Mouse (Mus musculus) forebrain, embryonic 15.5 days (tissue): ENCODE results near the gene Fdxr. TPM values are rescaled to one million over a fixed set of nuclear protein-coding genes. Genes with fewer than 3 reads are reported as not detected.

ENCODE experiments used
- ATAC-seq: fragments of 200-750 bp; cut with Nextera tagmentation; replicated peaks from 2 replicates; pipeline ENCODE4 v1.8.0; 2017; ENCODE audit warnings: mild to moderate bottlenecking, moderate TSS enrichment, moderate library complexity
- H3K27ac ChIP-seq: fragments of 300-500 bp; sonication (generic); replicated peaks from 2 replicates; pipeline ENCODE4 v1.5.1; 2015; ENCODE audit warnings: mild to moderate bottlenecking, inconsistent platforms
- H3K27me3 ChIP-seq: fragments of 300-500 bp; sonication (generic); 2 replicates; pipeline ENCODE4 v1.6.1; 2015; ENCODE audit warnings: inconsistent platforms
- H3K36me3 ChIP-seq: fragments of 300-500 bp; sonication (generic); 2 replicates; pipeline ENCODE4 v1.6.1; 2015; ENCODE audit warnings: mild to moderate bottlenecking, inconsistent platforms
- H3K4me1 ChIP-seq: fragments of 300-500 bp; sonication (generic); 2 replicates; pipeline ENCODE4 v1.6.1; 2015; ENCODE audit warnings: inconsistent platforms
- H3K4me2 ChIP-seq: fragments of 300-500 bp; sonication (generic); replicated peaks from 2 replicates; pipeline ENCODE4 v1.6.1; 2015; ENCODE audit warnings: mild to moderate bottlenecking, inconsistent platforms
- H3K4me3 ChIP-seq: fragments of 300-500 bp; sonication (generic); 2 replicates; pipeline ENCODE4 v1.5.1; 2015; ENCODE audit warnings: mild to moderate bottlenecking, inconsistent platforms
- H3K9ac ChIP-seq: fragments of 300-500 bp; sonication (generic); replicated peaks from 2 replicates; pipeline ENCODE4 v1.6.1; 2015; ENCODE audit warnings: mild to moderate bottlenecking, inconsistent platforms
- H3K9me3 ChIP-seq: fragments of 300-500 bp; sonication (generic); 2 replicates; pipeline ENCODE4 v1.6.1; 2016; ENCODE audit warnings: inconsistent platforms
- WGBS: fragments of 180-500 bp; shearing (Covaris S2); methylation state at CpG from one replicate; pipeline ENCODE4 v1.1.7; 2015; ENCODE audit warnings: mixed read lengths; 5-methylcytosine and 5-hydroxymethylcytosine counted together
- polyA plus RNA-seq: library from polyadenylated mRNA; unstranded; fragments of >200 nt; fragmentation: Nextera tagmentation; extraction: Ambion mirVana; gene quantifications from 2 replicates; pipeline ENCODE4 v1.2.1, GENCODE M21; 2015

The Fdxr gene
- polyA plus RNA-seq, 1 experiment from 2014 or later: 23.9 TPM

DNA sequence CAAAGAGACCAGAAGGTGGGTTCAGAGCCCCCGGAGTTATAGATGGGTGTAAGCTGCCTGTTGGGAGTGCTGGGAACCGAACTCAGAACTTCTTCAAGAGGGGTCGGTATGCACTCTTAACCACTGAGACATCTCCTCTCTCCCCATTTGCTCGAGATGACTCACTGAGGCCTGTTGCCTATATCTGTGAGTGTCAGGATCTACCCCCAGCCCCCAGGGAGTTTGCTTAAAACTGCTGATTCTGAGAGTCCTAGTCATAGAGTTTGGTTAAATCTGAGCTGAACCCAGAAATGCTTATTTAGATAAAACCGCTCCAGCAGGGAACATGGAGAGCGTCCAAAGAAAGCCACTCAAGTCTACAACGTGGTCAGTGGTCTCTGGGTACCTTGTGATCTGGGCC lies 2.7 kb downstream of the Fdxr start:
- Histone ChIP-seq H3K27ac (no peak overlapping the region), H3K4me1 (peaks cover 29% of the 10 kb centered on the region), H3K9ac (no peak overlapping the region), H3K9me3 (no peaks in the 10 kb centered on the region), H3K4me2 (no peak overlapping the region), H3K4me3 (no peak overlapping the region), H3K36me3 (peaks cover 3% of the 10 kb centered on the region; the same call in 1 of the 2 replicates), H3K27me3 (no peaks in the 10 kb centered on the region)
- no peak for ATAC-seq
- WGBS: 88% methylated on average over 7 of the region's 7 CpGs

DNA sequence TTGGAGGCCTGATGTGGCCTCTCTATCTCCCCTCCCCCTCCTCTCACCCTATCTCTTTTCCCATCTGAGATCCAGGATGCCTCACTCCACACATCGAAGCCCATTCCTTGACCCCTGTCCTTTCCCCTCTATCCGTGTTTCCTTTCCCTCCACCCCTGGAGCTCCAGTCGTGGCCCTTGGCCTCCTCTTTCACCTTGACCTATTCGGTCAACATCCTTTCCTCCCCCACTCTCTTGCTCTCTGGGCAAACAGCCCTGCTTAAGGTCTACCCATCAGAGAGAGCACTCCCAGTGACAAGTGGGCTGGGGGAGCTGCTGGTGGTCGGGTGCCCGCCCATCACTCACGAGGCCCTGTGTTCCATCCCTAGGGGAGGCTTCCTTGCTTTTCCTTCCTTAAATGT lies 3.1 kb downstream of the Fdxr start:
- ATAC-seq: no peak
- H3K27ac ChIP-seq: no peak overlapping the region
- no peak overlapping the region for H3K4me3 ChIP-seq
- 78% methylated on average over 7 of the region's 7 CpGs for WGBS
- H3K9ac ChIP-seq: no peak overlapping the region
- no peak overlapping the region for H3K4me2 ChIP-seq
- peaks cover 29% of the 10 kb centered on the region for H3K4me1 ChIP-seq
- peaks cover 5% of the 10 kb centered on the region; the same call in 1 of the 2 replicates for H3K36me3 ChIP-seq
- H3K27me3 ChIP-seq: no peaks in the 10 kb centered on the region; the same call in 1 of the 2 replicates
- no peaks in the 10 kb centered on the region for H3K9me3 ChIP-seq

DNA sequence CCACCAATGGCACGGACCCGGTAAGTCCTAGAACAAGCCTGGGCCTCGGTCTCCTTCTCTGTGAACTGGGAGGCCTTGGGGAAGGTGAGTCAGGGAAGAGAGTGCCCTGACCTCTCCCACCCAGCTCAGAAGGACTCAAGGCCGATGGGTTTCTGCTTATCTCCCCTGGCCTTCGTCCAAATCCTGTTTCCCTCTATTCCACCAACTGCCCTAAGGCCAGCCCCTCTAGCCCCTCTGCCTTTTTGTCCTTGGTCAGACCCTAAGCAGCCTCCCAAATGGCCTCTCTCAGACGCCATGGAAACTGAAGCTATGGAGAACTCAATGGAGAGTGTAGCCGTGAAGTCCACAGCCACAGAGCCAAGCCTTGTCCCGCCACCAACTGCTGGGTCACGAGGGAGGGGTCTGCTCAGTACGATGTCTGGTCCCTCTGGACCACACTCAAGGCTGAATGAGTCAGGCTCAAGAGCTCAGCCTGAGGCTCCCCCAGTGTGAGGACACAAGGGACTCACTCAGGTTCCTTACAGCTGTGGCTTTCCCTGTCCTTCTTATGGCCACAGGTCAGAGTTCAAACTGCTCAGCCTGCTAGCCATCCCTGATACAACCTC lies 3.9 kb downstream of the Fdxr start:
- Histone ChIP-seq H3K9ac (no peak overlapping the region), H3K36me3 (peaks cover 12% of the 10 kb centered on the region), H3K4me1 (peaks cover 28% of the 10 kb centered on the region), H3K9me3 (no peaks in the 10 kb centered on the region), H3K27ac (no peak overlapping the region), H3K4me3 (no peak overlapping the region), H3K4me2 (no peak overlapping the region), H3K27me3 (peaks cover 6% of the 10 kb centered on the region)
- ATAC-seq: no peak
- WGBS: 81% methylated on average over 10 of the region's 10 CpGs

DNA sequence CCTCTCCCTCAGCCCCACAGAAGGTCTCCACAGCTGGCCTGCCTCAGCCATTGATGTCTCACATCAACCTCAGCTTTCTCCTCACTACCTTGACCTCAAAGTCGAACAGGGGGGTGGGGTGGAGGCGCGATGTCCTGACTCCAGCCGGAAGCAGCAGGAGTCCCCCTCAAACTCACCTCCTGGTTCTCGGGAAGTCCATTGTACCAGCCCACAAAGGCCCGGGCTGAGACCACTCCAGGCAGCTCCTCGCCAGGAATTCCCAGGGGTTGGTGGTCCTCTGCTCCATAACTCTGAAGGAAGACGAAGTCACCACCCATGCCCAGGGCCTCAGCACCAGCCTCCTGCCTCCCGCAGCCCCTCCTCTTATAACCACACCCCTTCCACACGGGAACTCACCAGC lies 5.4 kb downstream of the Fdxr start:
- Histone ChIP-seq H3K36me3 (peaks cover 14% of the 10 kb centered on the region), H3K27ac (no peak overlapping the region), H3K4me2 (no peak overlapping the region), H3K27me3 (peaks cover 21% of the 10 kb centered on the region), H3K4me3 (no peak overlapping the region), H3K4me1 (peaks cover 30% of the 10 kb centered on the region), H3K9ac (no peak overlapping the region), H3K9me3 (no peaks in the 10 kb centered on the region)
- no peak for ATAC-seq
- WGBS: 72% methylated on average over 10 of the region's 10 CpGs

DNA sequence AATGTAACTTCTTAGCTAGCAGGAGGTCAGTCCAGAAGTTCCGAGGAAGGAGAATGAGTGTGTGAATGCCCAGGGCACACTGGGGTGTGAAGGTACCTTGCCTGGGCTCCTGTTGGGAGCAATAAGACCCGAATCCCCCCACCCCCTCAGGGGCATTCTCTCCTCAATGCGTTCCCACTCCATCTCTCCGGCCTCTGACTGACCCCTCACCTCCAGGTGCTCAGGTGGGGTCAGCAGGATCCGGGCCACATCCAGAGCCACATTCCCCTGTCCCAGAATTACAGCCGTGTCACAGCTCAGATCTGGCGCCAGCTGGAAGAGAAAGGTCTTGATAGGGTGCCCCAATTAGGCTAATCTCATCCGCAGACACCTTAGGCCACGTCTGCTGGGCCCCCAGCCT lies 5.8 kb downstream of the Fdxr start:
- Histone ChIP-seq H3K27me3 (peaks cover 25% of the 10 kb centered on the region), H3K27ac (no peak overlapping the region), H3K36me3 (peaks cover 14% of the 10 kb centered on the region), H3K9me3 (no peaks in the 10 kb centered on the region), H3K9ac (no peak overlapping the region), H3K4me3 (no peak overlapping the region), H3K4me2 (no peak overlapping the region), H3K4me1 (peaks cover 30% of the 10 kb centered on the region)
- no peak for ATAC-seq
- WGBS: 82% methylated on average over 9 of the region's 9 CpGs

DNA sequence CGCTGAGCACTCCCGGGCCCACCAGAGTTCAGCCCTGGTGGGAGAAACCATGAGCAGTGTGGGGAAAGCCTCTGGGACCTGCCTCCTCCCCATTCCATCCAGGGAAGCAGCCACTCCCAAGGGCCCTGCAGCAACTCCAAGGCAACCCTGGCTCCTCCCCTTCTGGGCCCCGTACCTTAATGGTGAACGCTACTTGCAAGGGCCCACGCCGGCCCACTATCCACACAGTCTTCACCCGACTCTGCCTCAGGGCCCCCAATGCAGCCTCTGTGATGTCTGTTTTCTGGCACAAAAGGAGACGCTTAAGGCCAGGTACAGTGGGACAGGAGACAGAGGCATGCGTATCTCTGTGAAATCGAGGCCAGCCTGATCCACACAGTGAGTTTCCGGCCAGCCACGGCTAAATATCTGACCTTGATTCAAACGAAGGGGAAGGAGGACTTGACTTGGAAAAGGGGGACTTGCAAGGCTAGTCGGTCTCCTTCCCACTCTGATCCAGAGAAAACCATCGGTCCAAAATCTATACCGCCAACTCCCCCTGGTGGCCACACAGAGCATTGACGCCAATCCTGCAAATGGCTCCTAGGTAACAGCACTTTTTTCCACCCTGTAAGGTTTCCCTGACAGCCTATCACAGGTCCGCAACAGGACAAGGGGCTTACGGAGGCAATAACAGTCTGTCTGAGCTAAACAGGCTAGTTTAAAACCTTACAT lies 6.5 kb downstream of the Fdxr start:
- Histone ChIP-seq H3K36me3 (peaks cover 14% of the 10 kb centered on the region), H3K9me3 (no peaks in the 10 kb centered on the region), H3K27ac (no peak overlapping the region), H3K9ac (no peak overlapping the region), H3K4me2 (no peak overlapping the region), H3K27me3 (peaks cover 33% of the 10 kb centered on the region), H3K4me3 (no peak overlapping the region), H3K4me1 (peaks cover 29% of the 10 kb centered on the region)
- ATAC-seq: peak; percentile 33
- 31% methylated on average over 19 of the region's 19 CpGs for WGBS

DNA sequence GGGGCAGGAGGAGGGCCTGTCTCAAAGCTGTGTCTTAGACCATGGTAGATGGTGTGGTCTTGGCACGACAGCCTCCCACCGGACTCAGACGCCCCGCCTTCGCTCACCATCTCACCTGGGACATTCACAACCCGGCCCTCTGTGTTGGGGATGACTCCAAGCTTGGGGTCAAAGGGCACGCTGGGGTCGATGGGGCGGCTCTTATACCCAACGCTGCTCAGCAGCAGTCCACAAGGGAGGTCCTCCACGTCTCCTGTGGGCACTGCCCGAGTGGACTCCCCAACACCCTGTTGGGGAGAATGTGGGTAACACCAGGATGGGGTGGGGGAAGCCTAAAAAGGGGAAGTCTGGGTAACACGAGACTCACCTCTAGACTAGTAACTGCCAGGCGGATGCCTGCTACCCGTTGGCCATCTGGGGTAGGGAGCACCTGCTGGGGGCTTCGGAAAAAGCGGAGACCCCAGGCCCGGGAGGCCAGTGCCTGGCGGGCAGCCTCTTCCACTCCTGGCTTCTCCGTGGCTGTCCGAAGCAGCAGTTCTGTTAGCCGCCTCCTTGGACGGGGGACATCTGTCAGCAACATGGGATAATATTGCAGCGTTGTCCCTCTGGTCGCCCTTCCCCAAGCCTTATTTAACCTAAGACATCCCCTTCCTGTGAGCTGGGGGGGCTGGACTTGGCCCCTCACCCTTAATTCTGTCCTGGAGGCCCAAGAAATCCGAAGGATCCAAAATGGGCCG lies 7.4 kb downstream of the Fdxr start:
- Histone ChIP-seq H3K9ac (no peak overlapping the region), H3K36me3 (peaks cover 14% of the 10 kb centered on the region), H3K4me1 (peaks cover 27% of the 10 kb centered on the region), H3K27ac (no peak overlapping the region), H3K4me3 (no peak overlapping the region), H3K9me3 (no peaks in the 10 kb centered on the region), H3K4me2 (no peak overlapping the region), H3K27me3 (peaks cover 41% of the 10 kb centered on the region)
- ATAC-seq: no peak
- WGBS: 95% methylated on average over 27 of the region's 27 CpGs

DNA sequence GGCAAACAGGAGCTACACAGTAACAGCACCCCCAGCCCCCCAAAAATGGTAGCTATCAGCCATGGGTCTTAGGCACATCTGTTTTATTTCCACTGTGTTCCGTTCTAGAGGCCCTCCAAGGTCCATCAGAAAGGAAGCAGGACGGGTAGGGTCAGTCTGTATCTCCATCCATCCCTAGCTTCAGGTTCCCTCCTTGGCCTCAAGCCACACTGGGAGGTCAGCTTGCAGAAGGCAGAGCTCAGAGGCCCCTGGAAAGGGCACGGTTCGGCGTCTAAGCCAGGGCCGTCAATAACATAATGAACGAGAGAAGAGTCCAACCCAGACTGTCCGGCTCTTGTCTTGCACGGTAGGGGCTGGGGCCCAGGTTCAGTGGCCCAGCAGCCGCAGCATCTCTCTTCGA lies 8.9 kb downstream of the Fdxr start:
- peaks cover 52% of the 10 kb centered on the region for H3K27me3 ChIP-seq
- H3K27ac ChIP-seq: no peak overlapping the region
- H3K9ac ChIP-seq: no peak overlapping the region
- no peaks in the 10 kb centered on the region for H3K9me3 ChIP-seq
- no peak for ATAC-seq
- H3K4me3 ChIP-seq: no peak overlapping the region
- H3K4me2 ChIP-seq: no peak overlapping the region
- 82% methylated on average over 11 of the region's 11 CpGs for WGBS
- H3K36me3 ChIP-seq: peaks cover 14% of the 10 kb centered on the region
- H3K4me1 ChIP-seq: peaks cover 27% of the 10 kb centered on the region

DNA sequence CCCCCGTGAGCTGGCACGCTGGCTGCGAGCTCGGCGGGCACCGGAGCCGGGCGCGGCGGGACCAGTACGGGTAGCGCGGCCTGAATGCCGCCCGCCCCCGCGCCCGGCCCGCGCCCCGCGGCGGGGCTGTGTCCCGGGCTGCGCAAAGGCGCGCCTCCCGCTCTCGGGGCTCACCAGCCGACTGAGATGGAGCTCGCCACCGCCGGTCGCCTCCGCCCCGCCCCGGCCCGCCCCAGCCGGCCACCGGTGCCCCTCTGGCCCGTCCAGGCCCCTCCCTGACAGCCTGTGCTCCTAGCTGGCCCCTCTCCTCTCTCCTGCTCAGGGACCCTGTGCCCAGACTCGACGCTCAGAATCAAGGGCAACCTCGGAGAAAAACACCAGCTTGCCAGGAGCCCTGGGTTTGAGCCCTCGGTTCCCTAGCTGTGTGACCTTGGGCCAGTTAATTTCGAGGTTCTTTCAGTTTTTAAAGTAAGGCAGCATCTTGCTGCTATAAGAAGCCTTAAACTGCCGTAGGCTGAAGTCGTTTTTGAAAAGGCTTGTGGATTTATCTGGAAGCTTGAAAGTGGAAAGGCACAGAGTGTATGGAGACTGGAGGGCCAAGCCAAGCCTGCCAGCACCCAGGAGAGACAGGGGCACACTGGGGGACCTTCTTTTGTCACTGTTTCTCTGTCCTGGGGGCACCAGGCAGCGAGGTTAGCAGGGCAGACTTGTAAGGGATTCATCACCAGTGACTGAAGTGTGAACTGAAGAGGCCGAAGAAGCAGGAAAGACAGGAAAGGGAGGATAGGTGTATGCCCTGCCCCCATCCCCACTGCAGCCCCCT lies 9.6 kb downstream of the Fdxr start, which contains the start of gene Grin2c:
Gene Grin2c (minus strand): TSS at position 183 of the 823 bp plus-strand sequence.
- 5% methylated on average over 50 of the region's 50 CpGs for WGBS

DNA sequence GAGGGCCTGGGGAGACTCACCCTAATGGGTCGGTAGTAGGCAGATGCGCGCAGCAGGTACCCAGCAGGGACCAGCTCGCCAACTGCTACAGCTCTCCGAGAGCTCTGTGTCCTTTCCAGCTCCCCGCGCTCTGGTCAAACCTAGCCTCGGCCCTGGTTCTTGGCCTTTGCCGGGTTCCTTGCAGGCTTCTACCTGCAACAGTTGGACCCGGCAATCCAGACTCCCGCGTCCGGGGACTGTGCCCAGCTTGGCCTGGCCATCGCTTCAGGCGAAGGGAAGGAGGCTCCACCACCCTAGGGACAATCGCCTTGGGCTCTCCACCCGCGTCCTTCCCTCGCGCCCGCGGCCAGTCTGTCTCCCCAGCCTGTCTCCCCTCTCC lies 10.5 kb downstream of the Fdxr start:
- peaks cover 14% of the 10 kb centered on the region for H3K36me3 ChIP-seq
- H3K4me3 ChIP-seq: peak overlapping the region; percentile 31
- no peaks in the 10 kb centered on the region for H3K9me3 ChIP-seq
- ATAC-seq: no peak
- peaks cover 30% of the 10 kb centered on the region for H3K4me1 ChIP-seq
- H3K4me2 ChIP-seq: peak overlapping the region; percentile 51
- no peak overlapping the region for H3K27ac ChIP-seq
- peaks cover 64% of the 10 kb centered on the region for H3K27me3 ChIP-seq
- H3K9ac ChIP-seq: no peak overlapping the region
- WGBS: 4% methylated on average over 22 of the region's 22 CpGs

More for the DNA sequence above, 9.6 kb downstream of the Fdxr start, which contains the start of gene Grin2c:
- H3K4me1 ChIP-seq: peaks cover 30% of the 10 kb centered on the region
- 0 out of 2 replicates have a peak within 1 kb of the TSS, but pooled peaks have one; percentile 0 for H3K9ac ChIP-seq
- peaks cover 14% of the 10 kb centered on the region for H3K36me3 ChIP-seq
- peaks cover 58% of the 10 kb centered on the region for H3K27me3 ChIP-seq
- no peaks in the 10 kb centered on the region for H3K9me3 ChIP-seq
- peak within 1 kb of the TSS; percentile 51 for H3K4me2 ChIP-seq
- no peak within 1 kb of the TSS for H3K27ac ChIP-seq
- ATAC-seq: no peak
- peak within 1 kb of the TSS; percentile 31 for H3K4me3 ChIP-seq

DNA sequence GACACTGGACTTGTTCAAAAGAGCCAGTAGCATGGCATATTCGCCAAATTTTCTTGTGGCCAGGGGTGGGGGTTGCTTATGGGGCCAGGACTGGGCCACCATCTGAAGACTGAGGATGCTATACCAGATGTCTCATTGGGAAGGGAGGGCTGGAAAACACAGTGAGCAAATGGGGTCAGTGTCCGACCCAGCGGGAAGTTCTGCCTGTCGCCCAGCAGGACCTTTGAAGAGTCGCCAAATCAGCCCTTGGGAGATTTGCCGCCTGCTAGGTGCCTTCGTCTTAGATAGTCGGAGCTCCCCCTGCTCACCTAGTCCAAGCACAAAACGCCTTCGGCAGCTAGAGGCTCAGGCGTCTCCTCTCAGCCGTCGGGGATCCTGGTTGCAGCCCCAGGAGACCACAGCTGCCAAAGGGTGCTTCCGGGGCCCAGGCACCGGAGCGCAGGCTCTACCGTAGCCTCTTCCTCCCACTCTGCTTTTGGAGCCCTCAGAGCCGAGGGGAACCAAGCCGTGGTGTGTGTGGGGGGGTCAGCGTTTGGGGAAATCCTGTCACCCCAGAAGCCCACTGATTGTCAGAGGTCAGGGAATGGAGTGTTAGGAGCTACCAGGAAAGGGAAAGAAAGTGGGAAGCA lies 11.0 kb downstream of the Fdxr start:
- H3K27me3 ChIP-seq: peaks cover 68% of the 10 kb centered on the region

More for the DNA sequence above, 11.0 kb downstream of the Fdxr start:
- no peak for ATAC-seq
- H3K4me1 ChIP-seq: peaks cover 30% of the 10 kb centered on the region
- H3K36me3 ChIP-seq: peaks cover 14% of the 10 kb centered on the region
- H3K4me2 ChIP-seq: no peak overlapping the region; the same call in 1 of the 2 replicates
- no peaks in the 10 kb centered on the region for H3K9me3 ChIP-seq
- peak overlapping the region; percentile 31; the same call in 1 of the 2 replicates for H3K4me3 ChIP-seq
- H3K27ac ChIP-seq: no peak overlapping the region
- WGBS: 4% methylated on average over 20 of the region's 20 CpGs
- no peak overlapping the region for H3K9ac ChIP-seq
